Mouse (Mus musculus) adrenal gland, adult 18-20 months (tissue): ENCODE results near the gene Phc2. TPM values are rescaled to one million over a fixed set of nuclear protein-coding genes. Genes with fewer than 3 reads are reported as not detected.
"Not testable (repeated sequence)": the region's sequence is repeated elsewhere in the genome, so short reads cannot be mapped to it uniquely, and the experiment has no call there.

Experiments
- DNase-seq, 2 experiments: peaks; one replicate each; pipeline ENCODE4 v3.0.0; 2021 to 2022; ENCODE audit warnings: low spot score in 2 of 2
- long read RNA-seq, 2 experiments: library from polyadenylated mRNA; stranded (forward); transcript quantifications; one replicate each; pipeline ENCODE4 v2.0.0; 2021
- total RNA-seq, 2 experiments: library from RNA; stranded (reverse); gene quantifications; 1 replicate in 1 of 2; 2 replicates in 1 of 2; pipeline ENCODE4 v1.2.3; 2021

Phc2 gene
- 10 to 100 TPM; 69.8 to 88.5 TPM for total RNA-seq
- long read RNA-seq, experiment 1, transcript Phc2-202 (7 exons, 2,535 nt), result major isoform, 103 of 140 reads
- long read RNA-seq, experiment 1, partial matches to known transcripts, result 4 of 140 reads
- long read RNA-seq, experiment 1, other reads (novel, unspliced or antisense), result 32 of 140 reads
- long read RNA-seq, experiment 2, transcript Phc2-202 (7 exons, 2,535 nt), result major isoform, 150 of 259 reads
- long read RNA-seq, experiment 2, partial matches to known transcripts, result 26 of 259 reads
- long read RNA-seq, experiment 2, other reads (novel, unspliced or antisense), result 82 of 259 reads

GRCm38 (mm10) chr4:128654505-128655381 lies at the start of gene Phc2:
TSS of gene Phc2 (plus strand) at chr4:128654702.
- peak; percentile 85 to 89 for DNase-seq

DNA sequence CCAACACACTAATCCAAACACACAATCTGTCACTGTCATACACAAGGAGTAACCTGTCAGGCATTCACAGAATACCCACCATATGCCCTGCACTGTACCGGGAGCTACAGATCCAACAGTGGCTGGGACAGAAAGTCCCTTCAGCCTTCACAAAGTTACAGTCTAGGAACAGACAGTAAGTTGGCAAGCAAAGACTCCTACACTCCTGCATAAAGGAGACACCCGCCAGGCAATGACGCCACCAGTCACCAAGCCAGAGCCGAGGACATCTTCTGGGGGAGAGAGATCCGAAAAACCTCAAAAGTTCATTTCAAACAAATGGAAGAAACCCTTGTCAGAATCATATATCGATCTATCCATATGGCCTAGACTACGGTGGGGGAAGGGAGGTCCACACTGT lies 47.9 kb upstream of the Phc2 start:
- no peak for DNase-seq

DNA sequence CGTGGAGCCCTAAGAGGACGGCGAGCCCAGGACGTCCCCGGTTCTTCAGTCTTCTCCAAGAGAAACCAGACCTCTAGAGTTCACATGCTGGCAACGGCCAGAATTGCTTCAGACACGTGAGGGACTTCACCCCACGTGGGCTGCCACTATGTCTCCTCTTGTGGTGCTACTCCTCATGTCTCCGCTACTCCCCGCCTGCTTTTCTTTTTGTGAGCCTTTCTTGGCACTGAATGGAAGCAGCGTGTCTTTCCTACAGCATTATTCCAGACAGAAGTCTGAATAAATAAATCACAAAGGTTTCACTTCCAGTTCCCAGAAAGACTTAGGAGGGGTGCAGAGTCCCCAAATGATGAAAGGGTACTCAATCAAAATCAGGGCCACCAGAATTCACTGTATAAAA lies 46.8 kb upstream of the Phc2 start:
- DNase-seq, result no peak

- no peak for DNase-seq
Measured at GRCm38 (mm10) chr4:128609276-128609924, 45.1 kb upstream of the Phc2 start.

DNA sequence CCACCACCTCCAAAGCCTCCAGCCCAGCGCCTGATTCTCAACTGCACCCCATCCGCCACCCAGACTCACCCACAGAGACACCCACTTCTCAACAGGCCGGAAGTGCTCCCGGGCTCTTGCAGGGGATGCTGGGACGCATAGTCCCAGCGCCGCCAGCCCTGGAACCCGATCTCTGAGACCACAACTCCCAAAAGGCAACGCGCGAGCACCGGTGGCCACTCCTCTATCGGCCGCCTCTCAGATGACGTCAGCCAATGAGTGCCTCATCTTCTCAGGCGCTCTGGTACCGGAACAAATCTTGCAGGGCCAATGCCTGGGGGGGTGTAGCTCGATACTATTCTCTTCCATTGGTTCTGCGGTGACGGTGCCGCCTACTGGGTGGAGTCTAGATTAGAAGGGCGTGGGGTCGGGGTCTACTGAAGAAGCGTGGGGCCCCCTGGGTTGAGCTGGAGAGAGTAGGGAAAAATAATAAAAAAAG lies 44.5 kb upstream of the Phc2 start, which contains the start of gene Zscan20:
Gene Zscan20, minus strand, starts transcription at position 174 of the 478 bp plus-strand sequence.
- DNase-seq, result peak; percentile 80 to 81

DNA sequence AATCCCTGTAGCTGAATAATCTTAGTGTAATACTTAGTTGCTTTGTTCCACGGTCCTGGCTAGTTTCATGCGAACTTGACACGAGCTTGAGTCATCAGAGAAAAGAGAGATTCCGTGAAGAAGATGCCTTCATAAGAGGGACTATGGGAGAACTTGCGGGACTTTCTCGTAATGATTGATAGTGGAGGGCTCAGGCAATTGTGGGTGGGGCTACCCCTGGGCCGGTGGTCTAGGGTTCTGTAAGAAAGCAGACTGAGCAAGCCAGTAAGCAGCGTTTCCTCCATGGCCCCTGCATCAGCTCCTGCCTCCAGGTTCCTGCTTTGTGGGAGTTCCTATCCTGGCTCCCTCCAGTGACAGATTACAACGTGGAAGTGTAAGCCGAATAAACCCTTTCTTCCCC lies 43.8 kb upstream of the Phc2 start:
- no peak for DNase-seq

- not testable (repeated sequence) for DNase-seq
Measured at GRCm38 (mm10) chr4:128611726-128612125, 42.8 kb upstream of the Phc2 start.

GRCm38 (mm10) chr4:128613326-128613725 lies 41.2 kb upstream of the Phc2 start:
- DNase-seq, result peak in 1 of 2 experiments; percentile 33

DNA sequence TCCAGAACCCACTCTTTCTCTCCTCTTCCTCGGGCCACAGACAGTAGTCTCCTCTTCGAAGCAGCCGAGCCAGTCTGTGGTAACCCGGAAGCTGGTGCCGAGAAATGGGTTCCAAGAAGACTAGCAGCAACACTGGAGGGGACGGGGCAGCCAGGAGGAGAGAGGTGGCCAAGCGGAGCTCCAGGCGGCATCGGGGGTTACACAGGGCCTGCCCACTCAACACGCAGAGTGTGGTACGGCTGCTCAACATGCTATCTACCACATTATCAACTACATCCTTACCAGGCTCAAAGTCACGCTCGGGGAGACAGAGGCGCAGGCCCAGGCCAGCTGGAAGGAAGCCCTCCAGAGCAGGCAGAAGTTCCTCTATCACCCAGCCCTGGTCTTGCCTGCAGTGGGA lies 38.7 kb upstream of the Phc2 start:
- no peak for DNase-seq

DNA sequence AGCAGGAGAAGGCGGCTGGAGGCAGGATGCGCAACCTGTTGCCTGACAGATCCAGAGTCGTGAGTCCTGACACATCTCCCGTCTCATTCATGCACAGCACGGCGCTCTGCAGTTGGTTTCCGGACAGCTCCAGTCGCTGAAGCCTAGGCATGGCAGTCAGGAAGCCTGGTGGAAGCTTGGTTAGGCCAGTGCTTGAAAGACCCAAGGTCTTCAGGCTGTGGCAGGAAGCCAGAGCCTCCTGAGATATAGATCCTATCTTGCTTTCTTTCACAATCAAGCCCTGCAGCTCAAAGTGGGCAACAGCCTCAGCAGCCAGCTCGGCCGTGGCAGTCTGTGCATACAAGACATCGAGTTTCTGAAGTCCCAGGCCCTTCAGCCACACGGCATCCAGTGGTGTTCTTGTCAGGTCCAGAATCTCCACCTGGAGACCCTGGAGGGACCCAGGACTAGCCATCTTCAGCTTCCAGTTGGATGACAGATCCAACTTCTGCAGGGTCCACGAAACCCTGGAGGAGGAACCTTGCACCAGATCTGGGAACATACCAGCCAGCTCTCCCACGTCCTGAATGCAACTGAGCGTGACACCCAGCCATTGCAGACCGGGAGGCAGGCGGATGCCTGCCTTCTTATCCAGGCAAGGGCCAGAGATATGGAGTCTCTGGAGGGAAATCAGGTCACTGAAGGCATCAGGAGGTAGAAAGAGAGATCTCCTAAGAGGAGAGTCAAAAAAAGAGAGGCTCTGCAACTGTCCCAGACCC lies 37.0 kb upstream of the Phc2 start:
- no peak for DNase-seq

GRCm38 (mm10) chr4:128618246-128618911 lies 36.1 kb upstream of the Phc2 start, which contains the start of gene Tlr12:
TSS of gene Tlr12 (minus strand) at chr4:128618619.
- no peak for DNase-seq

DNA sequence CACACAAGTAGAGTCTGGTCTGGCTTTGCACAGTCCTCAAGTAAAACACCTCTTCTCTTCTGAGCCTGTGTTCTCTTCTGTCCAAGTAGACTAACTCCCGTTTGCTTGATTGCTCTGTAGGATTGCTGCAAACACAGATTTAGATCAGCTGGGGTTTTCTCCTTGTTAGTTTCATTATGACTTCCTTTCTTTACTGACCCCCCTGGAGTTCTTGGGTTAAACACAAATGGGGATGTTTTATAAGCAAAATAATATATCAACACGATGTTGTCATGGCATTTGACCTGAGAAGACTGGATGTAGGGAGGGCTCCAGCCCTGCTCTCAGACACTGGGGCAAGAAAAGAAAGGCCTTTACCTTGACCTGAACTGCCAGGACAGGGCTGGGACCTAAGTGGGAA lies 35.5 kb upstream of the Phc2 start:
- no peak for DNase-seq

DNA sequence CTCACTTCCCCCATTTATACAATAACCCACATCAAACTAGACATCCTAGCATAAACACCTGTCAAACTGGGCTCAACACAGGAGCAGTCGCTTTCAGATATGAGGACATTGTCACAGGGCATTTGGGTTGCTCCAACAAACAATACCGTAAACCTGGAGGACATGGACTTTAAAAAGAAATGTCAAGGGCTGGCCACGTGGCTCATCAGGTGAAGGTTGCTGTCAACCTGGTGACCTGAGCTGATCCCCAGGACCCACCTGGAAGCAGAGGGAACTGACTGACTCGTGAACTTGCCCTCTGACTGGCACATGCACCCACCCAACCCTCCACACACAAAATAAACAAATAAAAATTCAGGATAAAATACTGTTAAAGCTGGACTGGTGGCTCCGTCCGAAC lies 33.9 kb upstream of the Phc2 start:
- no peak for DNase-seq

DNA sequence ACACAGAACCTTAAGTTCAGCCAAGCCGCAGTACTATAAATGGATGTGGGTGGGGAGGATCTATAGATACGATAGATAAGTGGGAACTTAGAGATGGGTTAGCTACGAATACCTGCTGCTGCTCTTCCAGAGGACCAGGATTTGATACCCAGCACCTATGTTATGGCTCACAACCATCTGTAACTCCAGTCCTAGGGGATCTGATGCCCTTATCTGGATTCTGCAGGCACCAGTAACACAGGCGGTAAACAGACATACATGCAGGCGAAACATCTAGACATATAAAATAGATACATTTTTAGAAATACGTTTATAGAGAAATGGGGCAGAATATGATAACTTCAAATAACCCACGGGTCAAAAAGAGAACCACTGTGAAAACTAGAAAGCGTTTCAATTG lies 33.4 kb upstream of the Phc2 start:
- no peak for DNase-seq

DNA sequence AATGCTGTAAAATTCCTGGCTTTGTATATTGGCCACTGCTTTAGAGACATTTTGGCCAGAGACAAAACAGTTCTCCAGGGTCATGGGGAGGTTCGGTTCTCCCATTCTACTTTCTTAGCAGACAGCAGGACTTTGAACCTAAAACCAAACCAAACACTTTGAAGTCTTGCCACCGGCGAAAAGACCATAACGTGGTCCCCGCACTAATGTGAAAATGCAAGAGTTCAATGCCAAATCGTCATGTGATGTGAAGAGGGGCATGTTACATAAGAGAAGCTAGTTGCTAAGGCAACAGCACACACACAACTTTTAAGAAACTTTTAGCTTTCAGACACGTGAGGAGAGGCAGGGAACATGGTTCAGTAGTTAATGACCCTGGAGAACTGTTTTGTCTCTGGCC lies 19.1 kb upstream of the Phc2 start:
- DNase-seq, result no peak

GRCm38 (mm10) chr4:128635894-128636585 lies 18.5 kb upstream of the Phc2 start:
- DNase-seq, result no peak

DNA sequence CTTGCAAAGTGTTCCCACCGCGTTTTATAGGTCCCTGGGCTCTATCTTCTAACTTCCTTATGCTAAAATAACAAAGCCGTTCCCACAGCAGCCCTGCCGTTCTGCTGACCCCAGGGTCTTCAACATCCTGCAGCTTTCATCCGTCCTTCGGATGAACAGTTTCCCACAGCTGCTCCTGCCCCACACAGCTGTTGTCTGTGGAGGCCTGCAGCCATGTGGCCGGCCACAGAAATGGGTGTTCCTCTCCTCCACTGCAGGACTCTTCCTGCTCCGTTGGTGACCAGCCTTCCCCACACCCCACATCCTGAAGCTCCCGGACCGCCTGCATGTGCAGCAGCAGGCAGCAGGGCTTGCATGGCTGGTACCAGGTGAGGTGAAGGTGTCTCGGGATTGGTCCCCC lies 17.3 kb upstream of the Phc2 start:
- no peak for DNase-seq

DNA sequence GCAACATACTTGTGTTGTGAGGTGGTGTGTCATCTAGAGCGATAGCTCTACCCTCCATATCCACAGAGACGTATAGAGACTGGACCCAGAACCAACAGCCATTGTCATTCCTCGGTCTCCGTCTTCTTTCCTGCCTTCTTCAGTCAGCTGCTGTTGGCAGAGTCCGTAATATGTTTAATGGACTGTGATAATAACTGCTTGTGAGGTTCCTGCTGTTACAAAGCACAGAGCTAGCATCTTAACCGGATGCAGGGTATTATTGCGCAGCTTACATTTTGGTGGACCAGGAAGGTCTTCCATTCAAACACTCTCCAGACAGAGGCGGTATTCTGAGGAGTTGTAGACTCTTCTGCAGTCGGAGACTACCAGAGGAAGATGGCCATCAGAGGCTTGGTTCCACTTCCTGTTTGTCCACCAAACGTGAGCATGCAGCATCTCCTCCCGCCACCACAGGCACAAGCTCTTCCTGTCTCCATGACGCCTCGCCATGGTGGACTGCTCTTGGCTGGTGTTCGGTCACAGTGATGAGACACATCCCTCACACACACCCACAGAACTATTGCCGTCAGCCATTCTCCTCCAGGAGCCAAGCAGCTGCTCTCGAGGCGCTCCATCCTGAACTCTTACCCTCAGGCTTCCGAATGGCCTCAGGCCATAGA lies 16.1 kb upstream of the Phc2 start:
- no peak for DNase-seq
